Mouse (Mus musculus) small intestine, adult 2 months (tissue): ENCODE results near the gene Hint1. TPM values are rescaled to one million over a fixed set of nuclear protein-coding genes. Genes with fewer than 3 reads are reported as not detected.
A peak's percentile ranks its signal among the peaks of the same experiment; 100 is the strongest.

Source experiments
- H3K27ac ChIP-seq: fragments of 200-500 bp; 2 replicates; pipeline ENCODE4 v1.5.1; 2012; ENCODE audit warnings: low read depth, low read length, control low read depth, inconsistent platforms; ENCODE audit not compliant: insufficient read depth
- H3K27me3 ChIP-seq: fragments of 200-500 bp; 2 replicates; pipeline ENCODE4 v1.6.1; 2012; ENCODE audit warnings: mild to moderate bottlenecking, moderate library complexity, low read length, inconsistent platforms; ENCODE audit not compliant: control insufficient read depth, insufficient read depth
- H3K36me3 ChIP-seq: fragments of 200-500 bp; 2 replicates; pipeline ENCODE4 v1.6.1; 2012; ENCODE audit warnings: mild to moderate bottlenecking, low read length, control low read depth, inconsistent platforms; ENCODE audit not compliant: control insufficient read depth, insufficient read depth
- H3K4me1 ChIP-seq: fragments of 200-500 bp; 2 replicates; pipeline ENCODE4 v1.6.1; 2012; ENCODE audit warnings: low read length, inconsistent platforms, mixed read lengths; ENCODE audit not compliant: control insufficient read depth, insufficient read depth, insufficient read length
- H3K4me3 ChIP-seq: fragments of 200-500 bp; 2 replicates; pipeline ENCODE4 v1.5.1; 2012; ENCODE audit warnings: low read depth, mild to moderate bottlenecking, control low read depth, inconsistent platforms, low read length, moderate library complexity
- CTCF ChIP-seq: fragments of 200-500 bp; IDR thresholded peaks from 2 replicates; pipeline ENCODE4 v1.5.1; 2012; ENCODE audit warnings: low read depth, mild to moderate bottlenecking, control low read depth, inconsistent platforms, low read length, moderate library complexity, mixed read lengths; ENCODE audit not compliant: insufficient replicate concordance, insufficient read length; ENCODE audit errors: extremely low read depth
- POLR2A ChIP-seq: fragments of 200-500 bp; IDR thresholded peaks from 2 replicates; pipeline ENCODE4 v1.6.1; 2012; ENCODE audit warnings: low read depth, mild to moderate bottlenecking, control low read depth, inconsistent platforms, low read length, moderate library complexity
- WGBS: fragments of 180-500 bp; shearing (Covaris S2); methylation state at CpG from one replicate; pipeline ENCODE4 v1.1.7; 2018; 5-methylcytosine and 5-hydroxymethylcytosine counted together
- polyA plus RNA-seq: library from polyadenylated mRNA; depleted of rRNA; stranded (reverse); fragments of >200 nt; gene quantifications from 2 replicates; pipeline ENCODE4 v1.2.3, GENCODE M21; 2012

Hint1 gene
- polyA plus RNA-seq, 1 experiment, result 593 TPM

DNA sequence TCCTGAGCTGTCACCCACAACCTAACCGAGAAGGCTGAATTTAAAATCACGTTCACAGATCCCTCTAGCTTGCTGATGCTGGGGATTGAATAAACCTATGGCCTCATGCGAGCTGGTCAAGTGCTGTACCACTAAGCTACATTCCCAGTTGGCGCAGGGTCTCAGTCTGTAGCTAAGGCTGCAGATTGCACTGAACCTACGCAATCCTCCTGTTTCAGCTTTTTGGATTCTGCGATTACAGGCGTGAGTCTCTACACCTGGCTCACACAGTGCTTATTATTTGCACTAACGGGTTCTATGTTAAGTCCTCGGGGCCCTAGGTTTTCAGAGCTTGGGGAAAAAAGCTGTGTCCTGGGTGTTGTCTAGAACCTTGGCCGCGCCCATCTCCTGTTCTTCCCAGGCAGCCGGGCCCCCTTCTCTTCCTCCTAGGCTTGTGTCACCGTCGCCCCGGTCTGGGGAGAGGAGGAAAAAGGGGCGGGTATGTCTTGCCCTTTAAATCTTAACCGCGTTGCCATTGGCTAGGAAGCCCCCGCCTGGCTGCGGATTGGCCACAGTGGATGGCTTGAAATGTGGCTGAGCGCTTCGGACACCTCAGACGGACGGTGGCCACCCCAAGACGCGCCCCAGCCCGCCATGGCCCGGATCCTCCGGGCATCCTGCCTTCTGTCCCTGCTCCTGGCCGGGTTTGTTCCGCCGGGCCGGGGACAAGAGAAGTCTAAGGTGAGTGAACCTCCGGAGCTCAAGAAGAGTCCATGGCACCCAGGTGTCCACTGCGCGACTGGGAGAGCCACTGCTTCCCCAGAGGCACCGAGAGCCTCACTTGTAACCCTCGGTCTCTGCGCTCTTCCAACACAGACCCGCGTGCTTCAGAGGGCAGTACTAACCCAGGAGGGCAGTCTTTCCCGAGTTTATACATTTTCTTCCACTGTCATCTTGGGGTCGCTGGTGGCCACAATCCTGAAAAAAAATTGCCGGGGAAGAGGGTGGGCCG is 36.4 kb downstream of the Hint1 start, which contains the start of gene Gpx3:
TSS of gene Gpx3 (plus strand) at position 121 of the 991 bp plus-strand sequence.
- Histone ChIP-seq H3K27ac (peak within 1 kb of the TSS; percentile 57), H3K36me3 (peaks cover under 1% of the 10 kb centered on the region; the same call in 1 of the 2 replicates), H3K4me3 (peak within 1 kb of the TSS; percentile 66), H3K4me1 (peaks cover 26% of the 10 kb centered on the region; the same call in 1 of the 2 replicates), H3K27me3 (no peaks in the 10 kb centered on the region)
- TF ChIP-seq POLR2A (peak; percentile 49), CTCF (no peak)
- 14% methylated on average over 45 of the region's 45 CpGs for WGBS

DNA sequence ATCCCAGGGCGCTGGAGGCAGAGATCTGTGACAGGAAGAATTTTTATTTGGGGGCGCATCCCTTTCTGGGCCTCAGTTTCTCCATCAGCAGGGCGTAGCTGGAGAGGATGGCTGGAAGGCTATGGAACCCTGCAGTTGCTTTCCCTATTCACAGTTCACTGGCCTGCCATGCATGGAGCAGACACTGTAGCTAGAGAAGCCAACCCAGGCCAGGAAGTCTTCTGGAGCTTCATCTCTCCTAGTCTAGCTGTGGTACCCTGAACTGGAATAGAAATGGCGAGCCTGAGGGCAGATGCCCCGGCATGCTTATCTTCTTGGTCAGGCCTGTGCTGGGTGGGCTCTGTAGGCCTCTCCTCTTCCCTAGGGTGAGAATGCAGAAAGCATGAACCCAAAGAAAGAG is 37.2 kb downstream of the Hint1 start:
- Histone ChIP-seq H3K36me3 (peaks cover 4% of the 10 kb centered on the region; the same call in 1 of the 2 replicates), H3K27ac (peak overlapping the region; percentile 57), H3K27me3 (no peaks in the 10 kb centered on the region), H3K4me1 (peaks cover 26% of the 10 kb centered on the region; the same call in 1 of the 2 replicates), H3K4me3 (peak overlapping the region; percentile 66)
- TF ChIP-seq POLR2A (no peak), CTCF (no peak)
- WGBS, result 81% methylated on average over 5 of the region's 5 CpGs

DNA sequence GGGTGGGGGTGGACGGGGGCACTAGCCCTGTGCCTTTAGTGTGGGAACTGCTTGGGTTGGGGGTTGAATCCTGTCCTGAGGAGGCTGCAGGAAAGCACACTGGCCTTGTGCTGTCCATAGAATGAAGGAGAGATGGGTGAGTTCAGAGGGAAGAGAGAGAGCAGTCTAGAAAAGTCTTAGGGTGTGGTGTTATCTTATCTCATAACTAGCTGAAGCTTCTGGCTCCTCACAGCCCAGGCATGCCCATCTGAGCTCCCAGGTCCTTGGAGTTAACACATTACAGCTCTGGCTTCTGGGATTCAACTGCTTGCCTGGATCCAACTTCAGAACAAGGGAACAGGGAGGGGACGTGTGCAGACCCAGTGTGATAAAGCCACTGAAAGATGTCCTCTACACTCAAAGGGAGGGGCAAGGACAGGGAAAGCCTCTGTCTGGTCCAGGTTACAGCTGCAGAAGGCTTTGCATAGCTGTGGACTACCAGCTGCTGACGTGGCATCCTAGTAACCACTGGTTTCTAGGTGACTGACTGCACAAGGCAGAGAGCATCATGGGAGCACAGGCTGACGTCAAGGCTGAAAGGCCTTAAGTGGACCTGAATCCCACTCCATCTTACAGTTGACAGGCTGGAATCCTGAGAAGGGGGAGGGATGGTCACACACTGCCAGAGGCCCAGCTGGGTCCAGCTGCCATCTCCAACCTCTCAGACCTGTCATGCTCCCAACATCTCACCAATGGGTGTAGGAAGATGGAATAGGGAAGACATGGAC is 37.9 kb downstream of the Hint1 start:
- peak overlapping the region; percentile 44 for H3K27ac ChIP-seq
- 55% methylated on average over 4 of the region's 4 CpGs for WGBS
- peaks cover 26% of the 10 kb centered on the region; the same call in 1 of the 2 replicates for H3K4me1 ChIP-seq
- peaks cover 7% of the 10 kb centered on the region; the same call in 1 of the 2 replicates for H3K36me3 ChIP-seq
- H3K4me3 ChIP-seq, result peak overlapping the region; percentile 66; the same call in 1 of the 2 replicates
- H3K27me3 ChIP-seq, result no peaks in the 10 kb centered on the region
- no peak for TF ChIP-seq CTCF
- TF ChIP-seq POLR2A, result no peak; the same call in 1 of the 2 replicates

DNA sequence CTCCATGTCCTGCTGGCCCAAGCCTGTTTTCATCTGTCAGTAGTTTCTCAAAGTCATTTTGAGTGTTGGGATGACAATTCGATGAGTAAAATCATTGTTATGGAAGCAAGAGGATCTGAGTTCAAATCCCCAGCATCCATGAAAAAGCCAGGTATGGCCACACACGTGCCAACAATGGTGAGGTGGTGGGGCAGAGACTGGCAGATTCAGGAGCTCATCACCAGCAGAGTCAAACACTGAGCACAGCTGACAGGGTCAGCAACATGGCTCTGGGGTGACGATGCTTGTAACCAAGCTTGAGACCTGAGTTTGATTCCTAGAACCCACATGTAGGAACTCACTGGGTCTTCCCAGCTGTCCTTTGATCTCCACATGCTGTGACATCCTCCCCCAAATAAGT is 38.9 kb downstream of the Hint1 start:
- Histone ChIP-seq H3K27me3 (no peaks in the 10 kb centered on the region), H3K36me3 (peaks cover 17% of the 10 kb centered on the region), H3K4me3 (no peak overlapping the region), H3K4me1 (peaks cover 26% of the 10 kb centered on the region; the same call in 1 of the 2 replicates), H3K27ac (peak overlapping the region; percentile 44; the same call in 1 of the 2 replicates)
- 88% methylated on average over 3 of the region's 3 CpGs for WGBS
- TF ChIP-seq CTCF, result no peak
- TF ChIP-seq POLR2A, result no peak

DNA sequence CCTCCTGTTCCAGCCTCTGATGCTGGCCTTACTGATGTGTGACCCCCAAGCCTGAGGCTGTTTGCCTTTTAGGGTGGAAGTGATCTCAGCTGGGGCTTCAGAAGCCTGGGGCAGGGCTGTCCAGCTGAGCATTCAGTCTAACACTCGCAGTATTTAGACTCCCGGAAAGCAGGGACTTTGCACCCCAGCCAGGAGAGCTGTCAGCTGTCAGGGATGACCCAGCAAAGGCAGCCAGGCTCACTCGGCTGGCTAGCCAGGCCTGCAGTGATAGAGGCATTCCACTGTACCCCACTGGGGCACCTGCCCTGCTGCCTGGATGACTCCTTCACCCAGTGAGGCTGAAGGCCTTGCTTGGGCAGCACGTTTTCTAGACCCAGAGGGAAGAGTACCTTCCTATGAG is 39.7 kb downstream of the Hint1 start:
- Histone ChIP-seq H3K27ac (peak overlapping the region; percentile 62), H3K27me3 (no peaks in the 10 kb centered on the region), H3K4me3 (no peak overlapping the region), H3K4me1 (peaks cover 26% of the 10 kb centered on the region; the same call in 1 of the 2 replicates), H3K36me3 (peaks cover 25% of the 10 kb centered on the region)
- TF ChIP-seq CTCF, result no peak
- no peak for TF ChIP-seq POLR2A
- 27% methylated on average over 4 of the region's 4 CpGs for WGBS

DNA sequence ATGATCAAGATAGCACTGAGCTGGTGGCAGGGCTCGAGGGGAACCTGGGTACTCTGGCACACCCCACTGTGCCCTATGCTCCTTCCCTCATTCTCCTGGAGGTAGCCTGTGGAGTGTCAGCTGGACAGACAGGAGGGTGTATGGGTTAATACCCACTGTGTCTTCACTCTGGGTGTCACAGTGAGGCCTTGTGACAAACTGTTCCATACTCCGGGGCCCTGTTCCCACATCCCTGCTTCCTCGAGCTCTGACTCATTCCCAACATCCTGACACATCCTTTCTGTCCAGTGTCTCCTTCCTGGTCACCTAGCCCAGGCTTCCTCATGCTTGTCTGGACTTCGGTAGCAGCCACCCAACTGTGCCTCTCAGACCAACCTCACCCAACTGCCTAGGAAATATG is 40.3 kb downstream of the Hint1 start:
- TF ChIP-seq POLR2A, result no peak
- no peak for TF ChIP-seq CTCF
- WGBS, result 42% methylated on average over 4 of the region's 4 CpGs
- peaks cover 26% of the 10 kb centered on the region; the same call in 1 of the 2 replicates for H3K4me1 ChIP-seq
- H3K27me3 ChIP-seq, result no peaks in the 10 kb centered on the region
- H3K4me3 ChIP-seq, result no peak overlapping the region
- H3K36me3 ChIP-seq, result peaks cover 30% of the 10 kb centered on the region
- peak overlapping the region; percentile 62 for H3K27ac ChIP-seq
